Mouse (Mus musculus) retina, adult 2 months (tissue): Measurements from ENCODE around the gene Nos1.
A peak's percentile ranks its signal among the peaks of the same experiment; 100 is the strongest.

Experiments used
- DNase-seq: peaks from one replicate; pipeline ENCODE4 v3.0.0-alpha.2; 2012; ENCODE audit warnings: low read depth, low spot score

The Nos1 gene

DNA sequence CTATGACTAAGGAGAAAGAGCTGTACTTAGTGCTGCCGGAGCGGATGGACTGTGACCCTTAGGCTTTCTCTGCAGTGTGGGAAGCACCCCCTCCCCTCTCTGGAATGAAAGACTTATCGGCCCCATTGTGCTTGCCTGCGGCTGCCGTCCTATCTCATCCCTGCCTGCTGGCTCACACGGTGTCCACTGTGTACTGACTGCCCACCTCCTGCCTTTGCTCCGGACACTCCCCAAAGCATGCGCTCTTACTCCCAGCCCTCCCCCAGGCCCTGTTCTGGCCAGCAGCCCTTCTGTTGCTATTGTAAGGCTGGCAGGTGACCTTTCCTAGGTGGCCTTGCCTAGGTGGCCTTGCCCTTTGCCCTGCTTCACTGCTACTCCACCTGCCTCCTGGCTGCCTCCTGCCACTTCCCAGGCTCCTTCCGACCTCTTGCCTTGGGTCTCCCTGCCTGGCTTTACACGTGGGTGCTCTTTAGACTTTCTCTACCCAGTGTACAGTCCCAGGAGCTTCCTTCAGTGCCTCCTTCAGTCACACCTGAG lies 216.7 kb downstream of the Nos1 start:
- DNase-seq, result no peak

DNA sequence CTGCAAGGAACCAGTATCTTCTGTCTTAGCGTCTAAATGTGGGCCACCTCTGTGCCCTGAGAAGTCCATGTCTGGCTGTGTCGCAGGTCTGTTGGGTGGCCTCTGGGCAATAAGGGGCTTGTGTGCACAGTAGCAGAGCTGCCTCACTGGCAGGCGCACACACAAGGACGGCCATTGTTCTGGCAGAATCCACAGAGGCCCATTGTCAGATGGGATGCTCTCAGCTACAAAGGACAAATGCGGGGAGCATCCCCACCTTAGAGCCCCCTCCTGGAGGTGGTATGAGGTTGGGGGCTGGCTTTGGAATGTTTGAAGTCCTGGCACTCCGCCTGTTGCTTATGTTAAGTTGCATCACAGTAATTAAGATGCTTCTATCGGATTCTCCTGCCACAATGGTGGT lies 218.2 kb downstream of the Nos1 start:
- no peak for DNase-seq

DNA sequence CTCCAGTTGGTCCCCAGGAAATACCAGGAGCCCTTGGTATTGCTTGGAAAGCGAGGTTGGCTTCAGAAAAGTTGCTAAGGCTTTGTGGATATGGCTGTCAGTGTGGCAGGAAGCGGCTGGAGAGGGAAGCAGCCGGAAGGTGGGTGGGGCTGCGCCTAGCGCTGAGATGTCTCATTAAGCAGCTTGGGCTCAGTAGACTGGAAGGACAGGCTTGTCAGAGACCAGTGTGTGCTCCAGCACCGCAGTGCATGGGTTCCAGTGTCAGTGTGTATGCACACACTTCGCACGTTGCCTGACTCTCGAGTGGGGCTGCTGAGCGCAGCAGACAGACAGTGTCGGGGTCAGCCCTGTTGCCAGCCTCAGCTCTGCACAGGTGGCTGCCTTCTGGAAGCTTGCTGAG lies 218.8 kb downstream of the Nos1 start:
- no peak for DNase-seq

DNA sequence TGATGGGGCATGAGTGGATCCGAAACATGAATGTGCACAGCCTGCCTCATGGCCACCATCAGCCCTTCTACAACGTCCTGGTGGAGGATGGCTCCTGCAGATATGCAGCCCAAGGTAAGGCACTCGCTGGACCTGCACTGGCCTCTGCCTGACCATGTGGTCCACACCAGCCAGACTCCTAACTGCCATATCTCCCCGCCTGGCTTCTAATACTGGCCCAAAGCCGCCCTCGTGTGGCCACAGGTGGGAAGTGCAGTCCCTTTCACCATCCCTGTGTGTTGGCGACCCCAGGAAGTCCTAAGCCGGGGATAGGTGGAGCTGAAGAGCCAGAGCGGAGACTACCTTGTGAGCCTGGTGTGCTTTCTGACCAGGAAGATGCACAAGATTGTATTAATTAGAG lies 221.2 kb downstream of the Nos1 start:
- peak; percentile 25 for DNase-seq

DNA sequence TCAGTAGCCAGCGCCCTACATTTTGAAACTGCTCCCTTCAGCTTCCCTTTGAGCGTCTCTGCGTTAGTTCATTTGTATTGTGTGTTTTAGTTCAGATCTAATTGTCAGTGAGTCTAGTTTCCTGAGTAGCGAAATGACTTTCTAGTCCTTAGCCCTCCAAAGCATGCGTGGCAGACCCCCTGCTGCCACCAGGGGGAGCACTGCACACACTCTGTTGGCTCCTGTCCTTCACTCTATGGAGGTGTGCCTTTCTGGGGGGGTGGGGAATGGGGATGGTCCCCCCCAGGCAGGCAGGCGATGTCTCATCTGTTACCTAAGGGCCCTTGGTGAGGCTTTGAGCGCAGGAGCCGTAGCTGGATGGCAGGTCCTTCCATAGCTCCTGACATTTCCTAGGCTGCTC lies 223.8 kb downstream of the Nos1 start:
- DNase-seq, result peak; percentile 33

DNA sequence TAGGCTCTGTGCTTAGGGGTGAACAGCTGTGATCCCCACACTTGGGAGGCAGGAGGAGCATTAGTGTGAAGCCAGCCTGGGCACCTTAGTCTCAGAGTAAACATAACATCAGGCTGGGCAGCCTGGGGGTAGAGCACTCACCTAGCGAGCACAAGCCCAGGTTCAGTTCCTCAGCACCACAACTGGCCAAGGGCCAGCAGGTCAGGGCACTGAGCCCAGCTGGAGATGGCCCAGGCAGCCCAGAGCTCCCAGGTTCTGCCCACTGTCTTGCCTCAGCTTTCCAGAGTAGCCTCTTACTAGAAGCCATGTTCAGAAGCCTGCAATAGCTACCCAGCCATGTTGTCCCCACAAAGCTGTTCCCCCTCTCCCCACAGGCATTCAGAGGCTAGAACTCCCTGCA lies 224.9 kb downstream of the Nos1 start:
- DNase-seq, result no peak

DNA sequence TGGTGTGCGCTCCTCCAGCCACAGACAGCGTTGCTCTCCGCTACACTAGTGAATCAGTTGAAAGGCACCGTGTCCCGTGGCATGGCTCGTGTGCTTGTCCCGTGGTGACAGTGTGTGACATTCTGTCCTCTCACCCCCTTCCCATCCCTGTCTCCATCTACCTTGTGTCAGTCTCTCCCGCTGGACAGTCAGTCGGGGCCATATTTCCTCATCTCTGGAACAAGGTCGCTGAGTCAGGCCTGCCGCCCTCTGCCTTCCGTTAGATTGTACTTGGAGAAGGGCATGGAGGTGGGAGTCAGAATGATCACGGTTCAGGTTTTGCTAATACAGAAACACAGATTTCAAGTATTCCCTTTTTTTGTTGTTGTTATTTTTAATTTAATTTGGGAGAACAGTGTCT lies 227.5 kb downstream of the Nos1 start:
- DNase-seq, result no peak
